Mouse (Mus musculus): ENCODE results near the gene Nrxn2. TPM values are rescaled to one million over a fixed set of nuclear protein-coding genes. Genes with fewer than 3 reads are reported as not detected.

Nrxn2 gene
- total and polyA plus RNA-seq, 2 experiments from 2014 or later, result 49.4 to 256 TPM

DNA sequence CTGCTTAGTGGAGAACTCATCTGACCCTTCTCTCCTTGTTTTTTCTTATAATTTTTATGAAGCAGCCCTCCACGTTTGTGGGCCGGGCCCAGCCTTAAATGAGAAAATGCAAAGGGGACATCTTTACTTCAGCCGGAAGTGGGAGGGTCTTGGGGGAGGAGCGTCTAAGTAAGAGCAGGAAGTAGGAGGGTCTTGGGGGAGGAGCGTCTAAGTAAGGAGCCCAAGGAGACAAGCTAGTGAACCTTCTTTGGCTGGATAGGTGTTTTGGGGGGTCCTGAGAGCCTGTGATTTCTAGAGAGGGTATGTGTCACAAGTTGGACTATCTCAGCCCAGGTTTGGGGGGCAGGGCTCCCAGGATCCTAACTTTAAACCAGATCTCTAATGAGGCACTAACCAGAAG, 96.9 kb downstream of the Nrxn2 start:
- Histone ChIP-seq H3K4me1 (ENCODE audit: insufficient read depth) (peaks cover 21% of the 10 kb centered on the region), H3K27ac (ENCODE audit: low read depth, low read length) (no peak overlapping the region), H3K4me2 (ENCODE audit: low read depth) (no peak overlapping the region), H3K27me3 (ENCODE audit: insufficient read depth, low read length) (no peaks in the 10 kb centered on the region), H3K36me3 (ENCODE audit: insufficient read depth) (peaks cover 69% of the 10 kb centered on the region), H3K9ac (no peak overlapping the region), H3K9me3 (ENCODE audit: low read length) (no peaks in the 10 kb centered on the region), H3K4me3 (ENCODE audit: low read depth, low read length) (no peak overlapping the region)
- ATAC-seq, result no peak
- TF ChIP-seq CTCF (IDR thresholded peaks at IDR 0.05; ENCODE audit: low read depth), result no peak
- 65% methylated on average over 5 of the region's 5 CpGs for WGBS
- DNase-seq, result no peak

DNA sequence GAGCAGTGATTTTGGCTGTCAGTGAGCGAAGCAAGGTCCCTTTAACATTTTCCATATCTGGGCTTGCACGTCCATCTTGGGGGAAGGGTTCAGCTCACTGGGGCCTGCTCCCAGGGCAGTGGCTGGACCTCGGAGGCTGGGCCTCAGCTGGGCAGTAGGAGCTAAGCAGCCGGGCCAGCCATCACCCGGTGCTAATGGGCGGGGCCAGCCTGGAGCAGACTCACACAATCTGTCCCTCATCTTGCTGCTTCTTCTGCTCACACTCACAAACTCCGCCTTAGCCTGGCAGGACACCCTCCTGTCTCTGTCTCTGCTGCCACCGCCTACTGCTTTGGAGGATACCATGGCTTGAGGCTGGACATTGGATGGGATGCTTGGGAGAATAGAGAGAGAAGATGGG, 97.6 kb downstream of the Nrxn2 start:
- H3K27ac ChIP-seq (ENCODE audit: low read depth, low read length), result no peak overlapping the region
- peaks cover 21% of the 10 kb centered on the region for H3K4me1 ChIP-seq (ENCODE audit: insufficient read depth)
- 69% methylated on average over 8 of the region's 8 CpGs for WGBS
- no peak overlapping the region for H3K9ac ChIP-seq
- peaks cover 69% of the 10 kb centered on the region for H3K36me3 ChIP-seq (ENCODE audit: insufficient read depth)
- TF ChIP-seq CTCF (IDR thresholded peaks at IDR 0.05; ENCODE audit: low read depth), result no peak
- H3K4me3 ChIP-seq (ENCODE audit: low read depth, low read length), result no peak overlapping the region
- ATAC-seq (no peak), DNase-seq (no peak)
- no peak overlapping the region for H3K4me2 ChIP-seq (ENCODE audit: low read depth)
- no peaks in the 10 kb centered on the region for H3K9me3 ChIP-seq (ENCODE audit: low read length)
- no peaks in the 10 kb centered on the region for H3K27me3 ChIP-seq (ENCODE audit: insufficient read depth, low read length)

DNA sequence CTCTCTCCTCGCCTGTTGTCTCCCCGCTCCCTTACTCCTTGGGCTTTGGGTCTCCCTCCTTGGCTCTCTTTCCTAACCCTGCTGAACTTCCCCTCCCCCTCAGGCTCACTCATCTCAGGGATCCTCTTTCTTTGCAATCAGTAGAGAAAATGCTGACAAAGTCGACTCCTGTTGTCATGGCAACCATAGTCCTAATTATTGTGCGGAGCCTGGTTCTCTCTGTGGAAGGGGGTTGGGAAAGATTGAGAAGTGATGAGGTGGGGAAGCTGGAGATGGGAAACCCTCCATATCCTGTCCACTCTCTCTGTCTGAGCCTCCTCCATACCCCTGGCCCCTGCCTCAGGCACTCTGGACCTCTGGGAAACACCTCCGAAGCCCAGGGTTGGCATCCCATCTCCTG, 100.1 kb downstream of the Nrxn2 start:
- no peaks in the 10 kb centered on the region for H3K9me3 ChIP-seq (ENCODE audit: low read length)
- TF ChIP-seq CTCF (IDR thresholded peaks at IDR 0.05; ENCODE audit: low read depth), result no peak
- H3K27ac ChIP-seq (ENCODE audit: low read depth, low read length), result peak overlapping the region; percentile 86
- peak; percentile 84 for ATAC-seq
- H3K27me3 ChIP-seq (ENCODE audit: insufficient read depth, low read length), result no peaks in the 10 kb centered on the region
- H3K36me3 ChIP-seq (ENCODE audit: insufficient read depth), result peaks cover 73% of the 10 kb centered on the region
- H3K4me2 ChIP-seq (ENCODE audit: low read depth), result peak overlapping the region; percentile 37
- peak; percentile 85 for DNase-seq
- H3K9ac ChIP-seq, result no peak overlapping the region
- peaks cover 21% of the 10 kb centered on the region for H3K4me1 ChIP-seq (ENCODE audit: insufficient read depth)
- 6% methylated on average over 5 of the region's 5 CpGs for WGBS
- H3K4me3 ChIP-seq (ENCODE audit: low read depth, low read length), result no peak overlapping the region

DNA sequence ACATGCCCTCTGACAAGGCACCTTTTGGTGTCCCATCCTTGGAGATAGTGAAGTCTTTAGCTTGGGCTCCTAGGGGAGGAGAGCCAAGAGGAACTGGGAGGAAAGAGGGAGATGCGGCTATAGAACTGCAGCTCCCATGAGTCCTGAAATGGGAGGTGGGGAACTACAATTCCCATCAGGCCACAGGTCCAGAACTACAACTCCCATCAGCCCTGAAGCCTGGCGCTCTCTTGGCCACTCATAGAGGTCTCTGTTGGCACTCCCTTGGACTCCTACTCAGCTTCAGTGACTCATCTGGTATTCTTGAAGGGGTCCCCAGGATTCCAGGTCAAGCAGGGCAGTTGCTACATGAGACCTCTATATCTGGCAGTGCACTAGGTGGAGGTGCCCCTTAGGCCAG, 101.0 kb downstream of the Nrxn2 start:
- Histone ChIP-seq H3K9me3 (ENCODE audit: low read length) (no peaks in the 10 kb centered on the region), H3K27me3 (ENCODE audit: insufficient read depth, low read length) (no peaks in the 10 kb centered on the region), H3K4me2 (ENCODE audit: low read depth) (no peak overlapping the region), H3K27ac (ENCODE audit: low read depth, low read length) (peak overlapping the region; percentile 86), H3K36me3 (ENCODE audit: insufficient read depth) (peaks cover 79% of the 10 kb centered on the region), H3K9ac (no peak overlapping the region), H3K4me1 (ENCODE audit: insufficient read depth) (peaks cover 21% of the 10 kb centered on the region), H3K4me3 (ENCODE audit: low read depth, low read length) (no peak overlapping the region)
- no peak for TF ChIP-seq CTCF (IDR thresholded peaks at IDR 0.05; ENCODE audit: low read depth)
- WGBS, result 58% methylated on average over 2 of the region's 2 CpGs
- no peak for DNase-seq
- peak; percentile 51 for ATAC-seq

DNA sequence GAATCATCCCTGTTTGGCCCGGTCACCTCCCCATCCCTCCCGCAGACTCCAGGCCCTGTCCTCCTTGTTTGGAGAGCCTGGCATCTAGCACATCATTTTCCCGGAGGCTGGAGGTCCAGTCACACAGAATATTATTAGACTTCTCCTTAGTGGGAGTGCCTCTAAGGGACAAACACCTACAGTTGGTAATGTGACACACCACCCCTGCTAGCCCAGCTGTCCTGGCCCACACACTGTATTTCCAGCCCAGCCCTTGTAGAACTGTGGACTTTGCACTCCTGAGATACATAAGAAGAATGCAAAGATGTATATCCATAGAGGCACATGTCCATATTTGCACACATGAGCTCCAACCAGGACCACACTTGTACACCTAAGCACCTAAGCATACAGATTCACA, 103.1 kb downstream of the Nrxn2 start:
- Histone ChIP-seq H3K4me1 (ENCODE audit: insufficient read depth) (peaks cover 21% of the 10 kb centered on the region), H3K36me3 (ENCODE audit: insufficient read depth) (peaks cover 82% of the 10 kb centered on the region), H3K27me3 (ENCODE audit: insufficient read depth, low read length) (no peaks in the 10 kb centered on the region), H3K4me3 (ENCODE audit: low read depth, low read length) (no peak overlapping the region), H3K4me2 (ENCODE audit: low read depth) (no peak overlapping the region), H3K9ac (no peak overlapping the region), H3K9me3 (ENCODE audit: low read length) (no peaks in the 10 kb centered on the region), H3K27ac (ENCODE audit: low read depth, low read length) (no peak overlapping the region)
- ATAC-seq, result no peak
- no peak for TF ChIP-seq CTCF (IDR thresholded peaks at IDR 0.05; ENCODE audit: low read depth)
- no peak for DNase-seq
- WGBS, result 85% methylated on average over 3 of the region's 3 CpGs

DNA sequence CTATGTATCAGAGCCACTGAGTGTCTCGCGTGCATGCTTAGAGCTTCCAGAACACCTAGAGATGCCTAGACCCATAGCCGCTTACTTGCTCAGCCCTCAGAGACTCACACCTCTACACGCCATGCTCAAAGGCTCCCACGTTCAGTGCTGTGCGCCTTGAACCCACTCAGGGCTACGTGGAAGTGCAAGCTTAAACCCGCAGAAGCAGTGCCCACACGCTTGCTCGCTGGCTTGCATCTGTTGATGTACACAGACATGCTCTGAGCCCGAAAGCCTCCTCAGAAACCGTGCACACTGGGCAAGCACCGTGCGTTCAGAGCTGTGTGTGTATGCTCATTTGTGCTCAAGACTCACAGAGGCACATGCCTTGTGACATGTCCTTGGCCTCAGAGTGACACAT, 103.8 kb downstream of the Nrxn2 start:
- peaks cover 82% of the 10 kb centered on the region for H3K36me3 ChIP-seq (ENCODE audit: insufficient read depth)
- WGBS, result 92% methylated on average over 14 of the region's 14 CpGs

DNA sequence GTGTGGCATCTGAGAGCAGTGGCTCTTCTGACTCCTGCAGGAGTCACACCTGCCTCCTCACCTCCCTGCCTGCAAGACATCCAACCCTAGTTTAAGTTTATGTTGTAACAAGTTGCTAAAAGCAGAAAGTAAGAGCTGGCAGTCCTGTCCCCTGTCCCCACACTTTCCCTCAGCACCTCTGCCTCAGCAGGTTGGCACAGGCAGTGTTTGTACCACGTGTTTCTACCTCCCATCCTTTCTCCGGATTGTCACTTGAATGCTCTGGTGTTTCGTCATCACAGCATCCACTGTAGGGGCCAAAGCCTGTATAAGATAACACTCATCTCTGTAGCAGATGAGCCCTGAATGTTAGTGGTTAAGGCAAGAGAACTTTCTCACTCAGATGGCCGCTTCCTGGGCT, 106.5 kb downstream of the Nrxn2 start:
- no peak overlapping the region for H3K4me2 ChIP-seq (ENCODE audit: low read depth)
- 80% methylated on average over 4 of the region's 4 CpGs for WGBS
- H3K4me1 ChIP-seq (ENCODE audit: insufficient read depth), result no peaks in the 10 kb centered on the region; the same call in 1 of the 2 replicates
- H3K27ac ChIP-seq (ENCODE audit: low read depth, low read length), result no peak overlapping the region
- H3K4me3 ChIP-seq (ENCODE audit: low read depth, low read length), result no peak overlapping the region
- H3K9ac ChIP-seq, result no peak overlapping the region
- peaks cover 77% of the 10 kb centered on the region for H3K36me3 ChIP-seq (ENCODE audit: insufficient read depth)
- TF ChIP-seq CTCF (IDR thresholded peaks at IDR 0.05; ENCODE audit: low read depth), result no peak
- no peaks in the 10 kb centered on the region for H3K9me3 ChIP-seq (ENCODE audit: low read length)
- H3K27me3 ChIP-seq (ENCODE audit: insufficient read depth, low read length), result no peaks in the 10 kb centered on the region
- no peak for DNase-seq
- no peak for ATAC-seq

More for the DNA sequence above, 103.8 kb downstream of the Nrxn2 start:
- no peak overlapping the region for H3K27ac ChIP-seq (ENCODE audit: low read depth, low read length)
- DNase-seq (no peak), ATAC-seq (no peak)
- no peaks in the 10 kb centered on the region for H3K27me3 ChIP-seq (ENCODE audit: insufficient read depth, low read length)
- no peaks in the 10 kb centered on the region for H3K9me3 ChIP-seq (ENCODE audit: low read length)
- peaks cover 21% of the 10 kb centered on the region for H3K4me1 ChIP-seq (ENCODE audit: insufficient read depth)
- H3K9ac ChIP-seq, result no peak overlapping the region
- TF ChIP-seq CTCF (IDR thresholded peaks at IDR 0.05; ENCODE audit: low read depth), result no peak
- H3K4me3 ChIP-seq (ENCODE audit: low read depth, low read length), result no peak overlapping the region
- H3K4me2 ChIP-seq (ENCODE audit: low read depth), result no peak overlapping the region

DNA sequence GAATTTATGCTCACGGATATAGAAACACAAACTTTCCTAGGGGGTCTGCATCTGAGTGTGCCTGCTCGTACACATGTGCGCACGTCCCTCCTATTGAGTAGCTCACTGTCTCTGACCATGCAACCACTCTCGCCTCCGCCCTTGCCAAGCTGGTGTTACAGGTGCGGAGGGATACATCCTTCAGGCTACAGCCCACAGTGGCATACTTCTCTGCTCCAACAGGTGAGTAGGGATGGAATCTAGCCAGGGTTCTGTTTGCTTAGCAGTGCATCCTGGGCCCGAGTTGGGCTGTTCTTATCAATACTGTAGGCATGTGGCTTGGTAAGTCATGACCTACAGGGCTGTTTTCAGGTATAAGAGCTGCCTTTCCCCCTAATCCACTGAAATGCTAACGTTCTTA, 107.5 kb downstream of the Nrxn2 start:
- H3K36me3 ChIP-seq (ENCODE audit: insufficient read depth), result peaks cover 67% of the 10 kb centered on the region
- ATAC-seq, result no peak
- H3K27ac ChIP-seq (ENCODE audit: low read depth, low read length), result no peak overlapping the region
- H3K9ac ChIP-seq, result no peak overlapping the region
- no peak overlapping the region for H3K4me3 ChIP-seq (ENCODE audit: low read depth, low read length)
- no peak for DNase-seq
- H3K4me2 ChIP-seq (ENCODE audit: low read depth), result no peak overlapping the region
- TF ChIP-seq CTCF (IDR thresholded peaks at IDR 0.05; ENCODE audit: low read depth), result no peak
- WGBS, result 91% methylated on average over 9 of the region's 9 CpGs
- no peaks in the 10 kb centered on the region; the same call in 1 of the 2 replicates for H3K4me1 ChIP-seq (ENCODE audit: insufficient read depth)
- H3K9me3 ChIP-seq (ENCODE audit: low read length), result no peaks in the 10 kb centered on the region
- no peaks in the 10 kb centered on the region for H3K27me3 ChIP-seq (ENCODE audit: insufficient read depth, low read length)
